12 mouse cellular contexts compared by ENCODE assay signal in the genomic region with DNA sequence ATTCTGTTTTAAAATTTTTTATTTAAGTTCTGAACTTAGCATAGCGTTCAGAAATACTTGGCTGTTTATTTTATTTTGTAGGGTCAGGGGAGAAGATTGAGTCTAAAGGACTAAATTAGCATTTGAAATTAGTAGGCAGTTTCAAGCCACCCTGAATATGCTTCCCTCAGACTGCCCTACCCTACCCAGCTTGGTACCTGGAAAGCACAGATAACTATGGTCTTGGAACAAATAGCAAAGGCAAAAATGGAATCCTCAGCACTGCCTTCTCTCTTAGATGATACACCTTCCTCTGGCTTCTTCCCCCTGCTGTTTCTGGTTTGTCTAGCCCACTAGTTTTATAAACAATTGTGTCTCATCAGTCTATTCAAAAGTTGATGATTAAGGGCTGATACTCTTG.
"Had no signal": no experiment of that assay in that cellular context is flagged by ENCODE, and none has a peak within 500 bp of the region (broad histone marks: within the 10 kb centered on the region; RNA-seq: fewer than 3 reads in every experiment).

No protein-coding gene starts in this region.

- H3K4me2 ChIP-seq: intestine, embryonic 15.5 days; limb, embryonic 13.5 days; midbrain, embryonic 11.5 days; midbrain, embryonic 15.5 days; neural tube, embryonic 13.5 days had no signal

- ATAC-seq: intestine, embryonic 15.5 days; midbrain, embryonic 15.5 days had no signal

- H3K4me1 ChIP-seq: intestine, embryonic 15.5 days; midbrain, embryonic 15.5 days had no signal

- H3K4me3 ChIP-seq: intestine, embryonic 15.5 days; limb, embryonic 13.5 days; midbrain, embryonic 15.5 days; neural tube, embryonic 13.5 days had no signal

- H3K27ac ChIP-seq: intestine, embryonic 15.5 days; kidney, postnatal 0 days; limb, embryonic 13.5 days; midbrain, embryonic 15.5 days; neural tube, embryonic 13.5 days had no signal

- H3K9me3 ChIP-seq: intestine, embryonic 15.5 days; limb, embryonic 13.5 days; midbrain, embryonic 15.5 days; neural tube, embryonic 13.5 days had no signal

- DNase-seq: kidney, adult 2 months; kidney, postnatal 4 days; left cerebral cortex, postnatal 4 days; lung, adult 18-20 months; retina, postnatal 1 day; thymus, postnatal 36 days had no signal

- H3K9ac ChIP-seq: intestine, embryonic 15.5 days; limb, embryonic 13.5 days; midbrain, embryonic 15.5 days; neural tube, embryonic 13.5 days had no signal

- H3K27me3 ChIP-seq: intestine, embryonic 15.5 days; limb, embryonic 13.5 days; midbrain, embryonic 15.5 days; neural tube, embryonic 13.5 days had no signal

- H3K36me3 ChIP-seq: intestine, embryonic 15.5 days; limb, embryonic 13.5 days; midbrain, embryonic 15.5 days; neural tube, embryonic 13.5 days had no signal
